Mouse (Mus musculus): Measurements from ENCODE around the gene Apba3.

The Apba3 gene

DNA sequence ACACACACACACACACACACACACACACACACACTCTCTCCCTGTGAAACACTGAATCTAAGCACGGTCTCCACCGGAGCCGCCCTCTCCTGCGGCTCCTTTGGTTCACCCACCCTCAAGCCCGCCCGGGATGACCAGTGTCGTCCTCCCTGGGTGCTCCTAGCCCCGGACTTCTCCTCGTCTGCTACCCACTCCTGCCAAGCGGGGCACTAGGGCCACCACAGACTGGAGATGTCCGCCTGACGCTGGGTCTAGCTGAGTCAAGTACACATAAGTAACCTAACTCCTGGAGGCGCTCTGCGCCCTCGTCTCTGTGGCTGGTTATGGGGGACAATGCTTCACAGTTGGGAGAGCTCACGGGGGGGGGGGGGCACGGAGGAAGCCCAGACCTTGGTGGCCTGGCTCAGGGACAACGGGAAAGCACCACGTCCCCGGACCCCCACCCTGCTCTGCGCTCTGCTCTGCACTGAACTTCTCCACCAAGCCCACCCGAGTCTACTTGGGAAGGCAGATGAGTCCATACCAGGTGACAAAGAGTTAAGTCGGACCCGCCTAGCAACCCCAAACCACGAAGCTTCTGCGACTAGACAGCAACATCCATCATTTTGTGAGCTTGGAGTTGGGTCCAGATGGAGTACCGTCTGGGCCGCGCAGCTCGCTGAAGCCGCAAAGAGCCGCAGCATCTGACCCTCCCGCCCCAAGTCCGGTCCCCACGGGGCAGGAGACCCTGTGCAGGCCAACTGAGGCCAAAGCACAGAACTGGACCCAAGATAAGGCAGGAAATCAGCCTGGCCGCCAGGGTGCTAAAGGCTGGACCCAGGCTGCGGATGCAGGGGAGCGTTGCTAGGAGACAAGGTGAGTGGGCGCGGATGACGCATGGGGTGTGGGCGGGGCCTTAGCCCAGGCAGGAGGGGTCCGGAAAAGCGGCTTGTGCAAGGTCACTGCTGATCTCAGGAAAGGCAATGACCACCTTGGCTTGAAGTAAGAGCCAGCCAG, 14.0 kb upstream of the Apba3 start, which contains the start of gene Matk:
TSS of gene Matk (plus strand) at position 512 of the 996 bp plus-strand sequence.
- peak; percentile 64 for DNase-seq (ENCODE audit: low spot score)

DNA sequence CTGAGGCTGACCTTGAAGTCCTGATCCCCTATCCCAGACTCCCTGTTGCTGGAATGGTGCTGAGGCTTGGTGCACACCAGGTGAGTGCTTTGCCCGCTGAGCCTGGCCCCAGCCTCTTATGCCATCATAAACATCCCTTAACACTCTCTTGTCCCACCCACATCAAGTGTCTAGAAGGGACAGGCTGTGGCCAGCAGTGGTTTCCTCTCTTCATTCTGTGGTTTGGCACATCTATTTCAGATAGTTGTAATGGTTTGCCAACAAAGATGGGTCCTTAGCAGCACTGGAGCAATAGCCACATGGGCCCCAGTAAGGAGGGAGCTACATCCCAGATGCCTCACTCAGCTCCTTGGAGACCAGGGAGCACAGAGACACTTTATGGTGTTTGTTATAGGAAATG, 11.9 kb upstream of the Apba3 start:
- no peak for DNase-seq (ENCODE audit: low spot score)

DNA sequence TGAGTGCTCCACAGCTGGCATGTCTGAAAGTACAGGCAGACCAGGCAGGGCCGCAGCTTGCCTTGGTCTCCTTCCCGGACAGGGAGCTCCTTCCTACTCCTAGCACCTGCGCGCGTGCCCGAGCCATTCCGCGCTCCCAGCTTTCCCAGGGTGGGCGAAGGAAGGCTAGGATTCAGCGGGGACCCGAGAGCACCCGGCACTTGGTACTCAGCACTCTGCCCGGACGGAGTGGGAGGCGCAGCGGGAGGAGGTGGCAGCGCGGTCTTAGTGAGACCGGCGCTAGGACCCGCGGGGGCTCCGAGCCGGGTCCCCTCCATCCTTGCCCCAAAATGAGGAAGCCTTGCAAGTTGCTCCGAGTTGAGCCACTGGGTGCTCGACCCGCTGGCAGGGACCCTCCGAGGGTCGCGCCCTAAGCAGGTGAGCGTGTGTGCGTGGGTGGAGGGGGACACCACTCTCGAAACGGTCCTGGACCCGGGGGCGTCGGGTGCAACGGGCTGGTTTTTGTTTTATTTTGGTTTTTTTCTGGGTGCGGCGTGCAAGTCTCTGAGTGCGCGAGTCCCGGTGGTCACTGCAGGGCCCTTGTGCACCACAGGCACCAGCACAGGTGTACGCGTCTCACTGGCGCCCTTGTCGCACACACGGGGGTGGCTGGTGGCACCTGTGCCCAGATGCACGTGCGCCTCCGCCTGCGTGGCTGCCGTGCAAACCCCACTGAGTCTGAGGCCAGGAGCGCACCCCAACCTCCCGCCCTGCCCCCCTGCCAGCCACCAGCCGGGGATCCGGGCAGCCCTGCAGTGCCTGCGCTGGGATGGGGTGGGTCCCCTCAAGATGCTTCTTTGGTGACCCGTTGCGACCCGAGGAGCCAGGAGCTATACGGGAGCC, 9.4 kb upstream of the Apba3 start:
- DNase-seq (ENCODE audit: low spot score): no peak

DNA sequence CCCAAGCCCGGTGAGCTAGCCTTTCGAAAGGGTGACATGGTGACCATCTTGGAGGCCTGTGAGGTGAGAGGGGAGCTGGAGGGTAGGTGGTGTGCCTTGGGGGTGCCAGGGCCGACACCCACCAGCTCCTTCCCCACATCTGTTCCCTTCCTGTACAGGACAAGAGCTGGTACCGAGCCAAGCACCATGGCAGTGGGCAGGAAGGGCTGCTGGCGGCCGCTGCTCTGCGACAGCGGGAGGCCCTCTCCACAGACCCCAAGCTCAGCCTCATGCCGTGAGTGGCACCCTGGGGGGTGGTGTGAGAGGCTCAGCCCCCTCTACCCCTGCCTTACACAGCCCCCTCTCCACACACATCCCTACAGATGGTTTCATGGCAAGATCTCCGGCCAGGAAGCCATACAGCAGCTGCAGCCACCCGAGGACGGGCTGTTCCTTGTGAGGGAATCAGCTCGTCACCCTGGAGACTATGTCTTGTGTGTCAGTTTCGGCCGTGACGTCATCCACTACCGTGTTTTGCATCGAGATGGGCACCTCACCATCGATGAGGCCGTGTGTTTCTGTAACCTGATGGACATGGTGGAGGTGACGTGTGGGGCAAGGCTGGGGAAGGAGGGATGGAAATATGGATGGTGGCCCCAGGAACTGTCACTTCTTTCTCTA, 7.4 kb upstream of the Apba3 start:
- no peak for DNase-seq (ENCODE audit: low spot score)

- DNase-seq (ENCODE audit: low spot score): no peak
Measured at GRCm38 (mm10) chr10:81261025-81261424, 5.7 kb upstream of the Apba3 start.

DNA sequence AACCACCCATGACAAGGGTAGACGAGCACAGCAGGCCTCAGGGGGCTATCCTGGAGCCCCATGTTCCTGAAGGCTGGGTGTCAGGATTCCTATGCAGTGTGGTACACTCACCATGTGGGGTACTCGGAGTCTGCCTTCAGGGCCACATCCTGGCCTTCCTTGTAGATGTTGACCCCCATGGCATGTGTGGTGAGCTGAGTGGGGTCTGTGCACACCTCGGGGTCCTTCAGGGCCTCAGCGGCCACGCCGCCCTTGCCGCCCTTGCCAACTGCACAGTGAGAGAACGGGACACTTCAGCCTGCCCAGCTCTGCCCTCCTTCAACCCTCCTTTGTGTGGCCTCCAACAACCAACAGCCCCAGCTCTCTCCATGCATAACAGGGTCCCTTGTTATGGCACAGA, 1.2 kb upstream of the Apba3 start:
- DNase-seq (ENCODE audit: low spot score): no peak

GRCm38 (mm10) chr10:81268056-81268455, 1.3 kb downstream of the Apba3 start:
- DNase-seq (ENCODE audit: low spot score): peak; percentile 81

- no peak for DNase-seq (ENCODE audit: low spot score)
Measured at GRCm38 (mm10) chr10:81268643-81269412, 2.1 kb downstream of the Apba3 start.

DNA sequence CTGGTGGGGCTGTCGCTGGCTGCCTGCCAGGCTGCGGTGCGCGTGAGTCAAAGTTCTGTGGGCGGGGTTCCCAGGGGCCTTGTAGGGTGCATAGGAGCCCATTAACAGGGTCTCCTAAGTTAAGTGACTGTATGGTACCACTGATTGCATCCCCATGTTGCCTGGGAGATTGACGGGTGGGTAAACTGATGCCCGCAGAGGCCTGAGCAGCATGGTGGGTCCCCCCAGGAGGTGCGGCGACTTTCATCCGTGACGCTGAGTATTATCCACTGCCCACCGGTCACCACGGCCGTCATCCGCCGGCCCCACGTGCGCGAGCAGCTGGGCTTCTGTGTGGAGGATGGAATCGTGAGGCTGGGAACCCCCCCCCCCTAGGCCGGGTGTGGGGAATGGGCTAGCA, 5.6 kb downstream of the Apba3 start:
- DNase-seq (ENCODE audit: low spot score): no peak

GRCm38 (mm10) chr10:81273842-81274241, 7.1 kb downstream of the Apba3 start:
- no peak for DNase-seq (ENCODE audit: low spot score)

DNA sequence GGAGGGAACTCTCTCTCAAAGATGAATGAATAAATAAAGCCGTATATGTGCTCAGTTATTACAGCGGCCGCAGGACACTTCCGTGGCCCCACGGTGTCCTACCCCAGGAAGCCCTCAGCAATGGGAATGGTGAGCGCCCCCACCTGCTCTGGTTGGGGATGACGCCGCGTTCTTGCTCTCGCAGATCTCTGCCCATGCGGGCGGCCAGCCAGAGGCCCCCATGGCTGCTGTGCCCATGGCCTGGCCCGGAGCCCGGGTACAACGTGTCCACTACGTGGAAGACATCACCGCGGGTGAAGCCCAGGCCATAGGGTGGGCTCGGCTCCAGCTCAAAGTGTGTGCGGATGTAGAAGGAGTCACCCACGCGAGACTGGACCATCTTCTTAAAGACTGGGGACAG, 10.9 kb downstream of the Apba3 start:
- DNase-seq (ENCODE audit: low spot score): no peak

DNA sequence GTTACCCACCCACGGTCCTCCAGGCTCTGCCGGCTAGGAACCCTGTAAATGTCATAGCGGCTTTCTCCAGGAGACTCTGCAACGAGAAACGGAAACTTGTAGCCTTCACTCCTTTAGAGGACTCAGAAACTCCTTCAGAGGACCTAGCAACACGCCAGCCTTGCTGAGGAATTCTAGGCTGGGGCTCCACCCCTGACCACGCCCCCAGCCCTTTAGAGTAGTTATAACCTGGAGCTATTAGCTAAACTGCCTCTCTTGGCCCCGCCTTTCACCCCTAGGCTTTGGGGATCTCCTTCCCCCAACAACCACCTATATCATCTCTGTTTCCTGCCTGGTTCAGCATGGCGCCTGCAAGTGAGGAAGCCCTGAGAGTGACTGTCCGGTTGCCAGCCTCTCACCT, 12.7 kb downstream of the Apba3 start:
- DNase-seq (ENCODE audit: low spot score): no peak

DNA sequence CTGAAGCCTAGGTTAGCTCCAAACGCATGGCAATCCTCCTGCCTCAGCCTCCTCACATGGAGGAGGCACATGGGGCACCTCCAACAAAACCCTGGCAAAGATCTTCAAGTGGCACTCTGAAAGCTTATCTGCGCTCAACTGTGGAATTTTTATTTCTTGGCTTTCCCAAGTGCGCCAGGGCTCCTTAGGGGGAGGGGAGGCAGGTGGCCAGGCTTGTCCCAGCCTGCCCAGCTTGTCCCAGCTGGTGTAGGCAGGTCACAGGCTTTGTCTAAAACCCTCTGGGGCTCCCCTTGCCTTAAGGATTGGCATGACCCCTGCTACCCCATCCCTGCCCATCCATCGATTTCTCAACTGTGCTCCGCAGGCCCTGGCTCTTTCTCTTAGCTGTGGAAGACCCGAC, 17.4 kb downstream of the Apba3 start:
- DNase-seq (ENCODE audit: low spot score): no peak

GRCm38 (mm10) chr10:81284719-81285118, 18.0 kb downstream of the Apba3 start:
- DNase-seq (ENCODE audit: low spot score): no peak

GRCm38 (mm10) chr10:81285694-81286450, 19.1 kb downstream of the Apba3 start:
- DNase-seq (ENCODE audit: low spot score): peak; percentile 88

DNA sequence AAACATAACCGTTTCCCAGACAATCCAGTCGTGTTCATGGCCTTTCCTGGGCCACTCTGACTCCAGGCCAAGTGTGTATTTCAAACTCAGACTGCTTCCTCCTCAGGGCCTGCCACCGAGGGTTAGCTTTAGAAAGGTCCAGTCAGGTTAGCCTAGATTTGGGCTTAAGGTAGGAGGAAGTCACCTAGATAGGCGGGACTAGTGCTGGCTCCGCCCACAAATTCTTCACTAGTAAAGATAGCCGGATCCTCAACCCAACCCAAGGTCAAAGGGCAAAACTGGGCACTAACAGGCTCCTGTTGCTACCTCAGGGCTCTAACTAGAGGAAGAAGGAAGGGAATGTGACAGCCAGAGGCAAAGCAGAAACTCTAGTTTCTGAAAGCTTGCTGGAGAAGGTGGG, 19.8 kb downstream of the Apba3 start:
- no peak for DNase-seq (ENCODE audit: low spot score)

DNA sequence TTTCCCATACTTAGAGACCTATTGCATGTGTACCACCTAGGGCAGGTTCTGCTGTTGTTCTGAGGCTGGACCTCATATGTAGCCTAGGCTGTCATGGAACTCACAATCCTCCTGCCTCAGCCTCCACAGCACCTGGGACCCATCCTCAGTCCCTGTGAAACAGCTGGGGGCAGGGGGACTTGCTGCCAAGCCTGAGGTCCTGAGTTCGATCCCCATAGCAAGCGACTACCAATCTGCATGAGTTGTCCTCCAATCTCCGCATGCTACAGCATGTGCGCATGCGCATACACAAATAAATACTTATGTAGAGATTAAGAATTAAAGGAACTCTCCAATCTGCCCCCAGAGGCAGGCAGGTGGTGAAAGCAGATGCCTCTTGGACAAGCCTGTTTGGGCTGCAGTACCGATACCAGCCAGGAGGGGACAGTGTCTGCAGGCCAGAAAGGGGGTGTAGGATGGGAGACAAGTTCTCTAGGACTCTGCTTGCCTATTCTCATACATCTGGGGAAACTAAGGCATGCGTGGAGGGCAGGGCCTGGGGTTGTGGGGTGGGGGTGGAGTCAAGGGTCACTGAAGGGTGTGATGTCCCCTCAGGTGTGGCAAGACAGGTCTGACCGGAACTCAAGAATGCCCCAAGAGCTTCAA, 20.9 kb downstream of the Apba3 start:
- DNase-seq (ENCODE audit: low spot score): peak; percentile 68

DNA sequence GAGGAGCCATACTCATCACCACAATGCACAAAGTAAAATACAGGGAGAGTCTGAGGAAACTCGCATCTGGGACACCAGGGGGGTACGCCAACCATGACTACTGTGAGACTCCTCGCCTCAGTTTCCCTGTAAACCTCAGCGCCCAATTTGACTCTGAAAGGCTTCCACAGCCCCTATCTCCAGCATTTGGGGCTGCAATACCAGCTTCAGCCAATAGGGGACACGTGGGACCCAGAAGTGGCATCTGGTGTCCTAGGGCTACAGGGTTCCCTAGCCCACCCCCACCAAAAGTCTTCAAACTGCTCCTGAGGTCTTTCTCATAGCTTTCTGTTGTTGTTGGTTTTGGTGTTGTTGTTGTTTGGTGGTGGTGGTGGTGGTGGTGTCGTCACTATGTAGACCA, 21.8 kb downstream of the Apba3 start:
- no peak for DNase-seq (ENCODE audit: low spot score)

DNA sequence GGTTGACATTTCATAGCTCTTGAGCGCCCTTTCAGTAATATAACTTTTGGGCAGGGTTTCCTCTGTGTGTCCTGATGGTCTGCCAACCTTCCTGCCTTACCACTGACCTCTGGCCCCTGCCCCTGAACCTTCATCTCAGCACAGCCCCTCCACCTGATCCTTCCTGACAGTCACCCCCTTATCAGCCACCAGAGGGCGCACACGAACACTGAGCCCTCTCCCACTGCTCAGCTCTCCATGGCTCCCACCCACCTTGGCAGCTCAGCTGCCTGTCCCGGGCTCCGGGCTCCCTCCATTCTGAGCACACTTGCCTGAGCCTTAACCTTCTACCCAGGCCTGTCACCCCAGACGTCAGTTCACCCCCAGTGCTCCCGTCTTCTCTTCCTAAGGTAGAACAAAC, 22.5 kb downstream of the Apba3 start:
- peak; percentile 54 for DNase-seq (ENCODE audit: low spot score)

- DNase-seq (ENCODE audit: low spot score): no peak
Measured at GRCm38 (mm10) chr10:81289811-81290210, 23.1 kb downstream of the Apba3 start.
